Mouse (Mus musculus): ENCODE measurements around the gene Oas1d. TPM values are rescaled to one million over a fixed set of nuclear protein-coding genes. Genes with fewer than 3 reads are reported as not detected.
A peak's percentile ranks its signal among the peaks of the same experiment; 100 is the strongest.
"Not testable (repeated sequence)": the region's sequence is repeated elsewhere in the genome, so short reads cannot be mapped to it uniquely, and the experiment has no call there.

The Oas1d gene
- total RNA-seq (2021), result not detected
- long read RNA-seq, experiment 1, result 0 reads
- long read RNA-seq, experiment 2, result 0 reads

GRCm38 (mm10) chr5:120914204-120914603 lies at the start of gene Oas1d:
Oas1d (plus strand) TSS chr5:120914536.
- H3K27ac ChIP-seq, H3K4me3 ChIP-seq: not testable (repeated sequence)

GRCm38 (mm10) chr5:120865336-120865860 lies 48.9 kb upstream of the Oas1d start:
- Histone ChIP-seq H3K4me3 (no peak overlapping the region), H3K27ac (no peak overlapping the region)
- peak; percentile 67 for TF ChIP-seq CTCF (conservative IDR thresholded peaks at IDR 0.05)
- DNase-seq (ENCODE audit: low spot score in 2 of 2), result no peak

More at GRCm38 (mm10) chr5:120914204-120914603, at the start of gene Oas1d:
- not testable (repeated sequence) for DNase-seq (ENCODE audit: low spot score in 2 of 2)

GRCm38 (mm10) chr5:120869436-120870015 lies 44.8 kb upstream of the Oas1d start:
- Histone ChIP-seq H3K27ac (no peak overlapping the region), H3K4me3 (no peak overlapping the region)
- DNase-seq (ENCODE audit: low spot score in 2 of 2), result no peak
- no peak for TF ChIP-seq CTCF (conservative IDR thresholded peaks at IDR 0.05)

- TF ChIP-seq CTCF (conservative IDR thresholded peaks at IDR 0.05), result no peak
- no peak for DNase-seq (ENCODE audit: low spot score in 2 of 2)
- Histone ChIP-seq H3K4me3 (no peak overlapping the region), H3K27ac (no peak overlapping the region)
Observed at GRCm38 (mm10) chr5:120870081-120870480, 44.3 kb upstream of the Oas1d start.

- H3K4me3 ChIP-seq, result no peak overlapping the region
- no peak for DNase-seq (ENCODE audit: low spot score in 2 of 2)
- no peak for TF ChIP-seq CTCF (conservative IDR thresholded peaks at IDR 0.05)
Observed at GRCm38 (mm10) chr5:120870782-120871181, 43.6 kb upstream of the Oas1d start.

GRCm38 (mm10) chr5:120871469-120871868 lies 42.9 kb upstream of the Oas1d start:
- TF ChIP-seq CTCF (conservative IDR thresholded peaks at IDR 0.05), result no peak
- no peak for DNase-seq (ENCODE audit: low spot score in 2 of 2)

More at GRCm38 (mm10) chr5:120870782-120871181, 43.6 kb upstream of the Oas1d start:
- H3K27ac ChIP-seq, result no peak overlapping the region

GRCm38 (mm10) chr5:120876839-120877238 lies 37.5 kb upstream of the Oas1d start:
- not testable (repeated sequence) for DNase-seq (ENCODE audit: low spot score in 2 of 2); H3K4me3 ChIP-seq; H3K27ac ChIP-seq

More at GRCm38 (mm10) chr5:120871469-120871868, 42.9 kb upstream of the Oas1d start:
- H3K4me3 ChIP-seq, result no peak overlapping the region
- no peak overlapping the region for H3K27ac ChIP-seq

- H3K4me3 ChIP-seq; DNase-seq (ENCODE audit: low spot score in 2 of 2); H3K27ac ChIP-seq: not testable (repeated sequence)
Observed at GRCm38 (mm10) chr5:120877407-120877806, 36.9 kb upstream of the Oas1d start.

GRCm38 (mm10) chr5:120878803-120879202 lies 35.5 kb upstream of the Oas1d start:
- not testable (repeated sequence) for H3K27ac ChIP-seq; H3K4me3 ChIP-seq; DNase-seq (ENCODE audit: low spot score in 2 of 2)

GRCm38 (mm10) chr5:120881681-120882080 lies 32.7 kb upstream of the Oas1d start:
- not testable (repeated sequence) for H3K27ac ChIP-seq; H3K4me3 ChIP-seq; DNase-seq (ENCODE audit: low spot score in 2 of 2)

- not testable (repeated sequence) for H3K4me3 ChIP-seq; DNase-seq (ENCODE audit: low spot score in 2 of 2); H3K27ac ChIP-seq
Observed at GRCm38 (mm10) chr5:120887413-120887812, 26.9 kb upstream of the Oas1d start, which contains the start of gene Oas1g. Oas1g (minus strand) TSS chr5:120887613.

GRCm38 (mm10) chr5:120887831-120888230 lies 26.5 kb upstream of the Oas1d start:
- Histone ChIP-seq H3K27ac (no peak overlapping the region), H3K4me3 (no peak overlapping the region)
- DNase-seq (ENCODE audit: low spot score in 2 of 2), result no peak
- no peak for TF ChIP-seq CTCF (conservative IDR thresholded peaks at IDR 0.05)

GRCm38 (mm10) chr5:120888294-120888815 lies 26.0 kb upstream of the Oas1d start:
- not testable (repeated sequence) for DNase-seq (ENCODE audit: low spot score in 2 of 2); H3K27ac ChIP-seq; H3K4me3 ChIP-seq

GRCm38 (mm10) chr5:120890026-120890425 lies 24.3 kb upstream of the Oas1d start:
- Histone ChIP-seq H3K27ac (no peak overlapping the region), H3K4me3 (no peak overlapping the region)
- no peak for DNase-seq (ENCODE audit: low spot score in 2 of 2)
- no peak for TF ChIP-seq CTCF (conservative IDR thresholded peaks at IDR 0.05)
